Mouse (Mus musculus) limb, embryonic 12.5 days (tissue): Measurements from ENCODE around the gene Thrb. TPM values are rescaled to one million over a fixed set of nuclear protein-coding genes. Genes with fewer than 3 reads are reported as not detected.

ENCODE experiments used
- ATAC-seq: fragments of 200-750 bp; cut with Nextera tagmentation; 2 replicates; pipeline ENCODE4 v1.8.0; 2017; ENCODE audit warnings: low read depth, moderate TSS enrichment; ENCODE audit not compliant: insufficient number of reproducible peaks, insufficient read depth, low FRiP score, low TSS enrichment
- H3K27ac ChIP-seq: fragments of 300-500 bp; sonication (generic); 2 replicates; pipeline ENCODE4 v1.5.1; 2016; ENCODE audit warnings: mild to moderate bottlenecking, moderate library complexity
- H3K27me3 ChIP-seq: fragments of 300-500 bp; sonication (generic); 2 replicates; pipeline ENCODE4 v1.6.1; 2016; ENCODE audit warnings: mild to moderate bottlenecking, moderate library complexity
- H3K36me3 ChIP-seq: fragments of 300-500 bp; sonication (generic); 2 replicates; pipeline ENCODE4 v1.6.1; 2016; ENCODE audit warnings: mild to moderate bottlenecking, moderate library complexity
- H3K4me1 ChIP-seq: fragments of 300-500 bp; sonication (generic); replicated peaks from 2 replicates; pipeline ENCODE4 v1.6.1; 2016
- H3K4me2 ChIP-seq: fragments of 300-500 bp; sonication (generic); 2 replicates; pipeline ENCODE4 v1.6.1; 2016; ENCODE audit warnings: mild to moderate bottlenecking, moderate library complexity
- H3K4me3 ChIP-seq: fragments of 300-500 bp; sonication (generic); replicated peaks from 2 replicates; pipeline ENCODE4 v1.5.1; 2016; ENCODE audit warnings: mild to moderate bottlenecking
- H3K9ac ChIP-seq: fragments of 300-500 bp; sonication (generic); replicated peaks from 2 replicates; pipeline ENCODE4 v1.6.1; 2016; ENCODE audit warnings: mild to moderate bottlenecking, moderate library complexity
- H3K9me3 ChIP-seq: fragments of 300-500 bp; sonication (generic); 2 replicates; pipeline ENCODE4 v1.6.1; 2016; ENCODE audit warnings: mild to moderate bottlenecking, moderate library complexity
- WGBS: fragments of 180-500 bp; shearing (Covaris S2); methylation state at CpG from one replicate; pipeline ENCODE4 v1.1.7; 2016; 5-methylcytosine and 5-hydroxymethylcytosine counted together
- polyA plus RNA-seq: library from polyadenylated mRNA; unstranded; fragments of >200 nt; fragmentation: Nextera tagmentation; extraction: Ambion mirVana; gene quantifications from 2 replicates; pipeline ENCODE4 v1.2.1, GENCODE M21; 2016

Thrb gene
- 0.48 and 0.74 TPM in 2 replicates for polyA plus RNA-seq

- 2% methylated on average over 22 of the region's 23 CpGs for WGBS
- H3K9me3 ChIP-seq: no peaks in the 10 kb centered on the region
- peak within 1 kb of the TSS; percentile 66 for H3K4me3 ChIP-seq
- H3K27me3 ChIP-seq: peaks cover 34% of the 10 kb centered on the region
- peak within 1 kb of the TSS; percentile 99 for H3K4me2 ChIP-seq
- no peak within 1 kb of the TSS for H3K27ac ChIP-seq
- no peaks in the 10 kb centered on the region for H3K36me3 ChIP-seq
- H3K9ac ChIP-seq: peak within 1 kb of the TSS; percentile 57
- ATAC-seq: 0 out of 2 replicates have a peak, but pooled peaks have one; percentile 3
- peaks cover 17% of the 10 kb centered on the region for H3K4me1 ChIP-seq
These were observed at the start of gene Thrb for GRCm38 (mm10) chr14:17659686-17660328. TSS of gene Thrb (plus strand) at chr14:17660261.

DNA sequence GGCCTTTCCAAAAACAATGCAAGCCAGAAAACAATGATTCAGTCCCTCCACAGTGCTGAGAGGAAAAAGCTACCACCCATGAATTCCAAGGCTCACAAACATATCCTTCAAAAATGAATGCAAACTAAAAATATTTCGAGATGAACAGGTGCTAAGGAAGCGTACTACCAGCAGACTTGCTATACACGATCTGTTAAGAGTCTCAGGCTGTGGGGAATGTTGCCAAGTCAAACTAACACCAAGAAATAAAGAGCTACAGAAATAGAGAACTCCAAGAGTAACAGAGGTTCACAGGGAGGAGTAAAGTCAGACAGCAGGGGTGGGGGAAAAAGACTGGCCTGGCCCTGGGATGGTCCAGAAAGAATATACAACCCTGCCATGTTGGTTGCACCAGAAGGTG, 38.4 kb upstream of the Thrb start:
- WGBS: 81% methylated on average over 3 of the region's 3 CpGs
- Histone ChIP-seq H3K36me3 (no peaks in the 10 kb centered on the region), H3K4me1 (no peaks in the 10 kb centered on the region), H3K4me3 (no peak overlapping the region), H3K27ac (no peak overlapping the region), H3K27me3 (no peaks in the 10 kb centered on the region), H3K9ac (no peak overlapping the region), H3K9me3 (no peaks in the 10 kb centered on the region), H3K4me2 (no peak overlapping the region)
- no peak for ATAC-seq

GRCm38 (mm10) chr14:17623936-17624335, 36.1 kb upstream of the Thrb start:
- Histone ChIP-seq H3K27me3 (no peaks in the 10 kb centered on the region), H3K9me3 (no peaks in the 10 kb centered on the region), H3K9ac (no peak overlapping the region), H3K27ac (no peak overlapping the region), H3K4me1 (no peaks in the 10 kb centered on the region), H3K4me3 (no peak overlapping the region), H3K4me2 (no peak overlapping the region), H3K36me3 (no peaks in the 10 kb centered on the region)
- WGBS: 83% methylated on average over 2 of the region's 2 CpGs
- ATAC-seq: no peak

GRCm38 (mm10) chr14:17629215-17629614, 30.8 kb upstream of the Thrb start:
- Histone ChIP-seq H3K9me3 (no peaks in the 10 kb centered on the region), H3K27me3 (no peaks in the 10 kb centered on the region), H3K27ac (no peak overlapping the region), H3K9ac (no peak overlapping the region), H3K4me1 (0 out of 2 replicates have a peak, but pooled peaks cover 5% of the 10 kb centered on the region), H3K4me2 (no peak overlapping the region), H3K4me3 (no peak overlapping the region), H3K36me3 (no peaks in the 10 kb centered on the region)
- no peak for ATAC-seq
- WGBS: 24% methylated on average over 5 of the region's 5 CpGs

DNA sequence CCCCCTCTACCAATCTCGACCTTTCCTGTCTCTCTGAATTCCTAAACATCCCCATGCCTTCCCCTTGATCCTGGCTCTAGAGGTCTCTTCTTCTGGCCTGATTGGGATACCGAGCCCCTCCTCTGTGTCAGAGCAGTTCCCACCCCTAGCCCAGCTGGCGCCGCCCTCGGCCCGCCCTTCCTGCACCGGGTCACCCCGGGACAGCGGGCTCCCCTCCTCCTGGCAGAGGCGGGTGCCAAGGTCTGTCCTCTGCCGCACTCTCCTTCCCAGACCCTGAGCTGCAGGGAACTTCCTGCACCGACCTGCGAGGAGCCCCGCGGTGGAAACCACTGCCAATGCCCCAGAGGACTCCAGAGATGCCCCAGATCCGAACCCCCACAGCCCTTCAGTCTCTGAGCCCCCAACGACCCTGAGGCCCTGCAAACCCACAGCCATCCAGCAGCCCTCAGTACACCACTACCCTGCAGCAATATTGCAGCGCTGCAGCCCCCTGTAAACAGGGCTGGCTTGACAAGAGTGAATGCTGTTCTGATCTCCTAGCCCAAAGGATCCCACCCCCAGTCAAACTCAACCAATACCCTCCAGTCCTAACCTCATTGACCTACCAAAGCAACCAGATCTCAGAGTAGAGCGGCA, 27.1 kb upstream of the Thrb start:
- no peak overlapping the region for H3K27ac ChIP-seq
- peak overlapping the region; percentile 19 for H3K4me3 ChIP-seq
- peak overlapping the region; percentile 52 for H3K4me2 ChIP-seq
- no peaks in the 10 kb centered on the region for H3K27me3 ChIP-seq
- peak; percentile 28; the same call in 1 of the 2 replicates for ATAC-seq
- 0 out of 2 replicates have a peak, but pooled peaks cover 5% of the 10 kb centered on the region for H3K4me1 ChIP-seq
- no peaks in the 10 kb centered on the region for H3K9me3 ChIP-seq
- H3K36me3 ChIP-seq: no peaks in the 10 kb centered on the region
- H3K9ac ChIP-seq: peak overlapping the region; percentile 31; the same call in 1 of the 2 replicates
- 8% methylated on average over 19 of the region's 19 CpGs for WGBS

GRCm38 (mm10) chr14:17636971-17637370, 23.1 kb upstream of the Thrb start:
- H3K27ac ChIP-seq: no peak overlapping the region
- H3K36me3 ChIP-seq: no peaks in the 10 kb centered on the region
- WGBS: 67% methylated on average over 3 of the region's 3 CpGs
- H3K4me2 ChIP-seq: no peak overlapping the region
- ATAC-seq: no peak
- no peak overlapping the region for H3K4me3 ChIP-seq
- 0 out of 2 replicates have a peak, but pooled peaks cover 5% of the 10 kb centered on the region for H3K4me1 ChIP-seq
- H3K27me3 ChIP-seq: no peaks in the 10 kb centered on the region
- H3K9ac ChIP-seq: no peak overlapping the region
- no peaks in the 10 kb centered on the region for H3K9me3 ChIP-seq

DNA sequence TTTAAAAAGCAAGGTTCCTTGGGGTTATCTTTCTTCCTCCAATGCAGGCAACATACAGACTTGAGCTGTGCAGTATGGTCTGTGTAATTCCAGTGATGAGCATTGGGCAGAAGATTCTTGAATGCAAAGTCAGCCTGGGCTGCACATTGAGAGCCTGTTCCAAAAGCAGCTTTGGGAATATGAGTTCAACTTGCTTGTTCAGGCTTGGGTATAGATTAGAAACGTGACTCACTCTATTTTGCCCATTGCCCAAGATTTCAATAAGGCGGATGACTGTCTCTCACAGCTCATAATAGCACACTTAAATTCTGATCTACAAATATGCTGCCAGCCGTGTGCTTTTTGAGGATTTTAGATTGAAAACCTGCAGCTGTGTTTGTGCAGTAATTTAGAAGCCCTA, 18.3 kb upstream of the Thrb start:
- no peaks in the 10 kb centered on the region for H3K4me1 ChIP-seq
- H3K27ac ChIP-seq: no peak overlapping the region
- H3K9ac ChIP-seq: no peak overlapping the region
- H3K4me3 ChIP-seq: no peak overlapping the region
- WGBS: 77% methylated on average over 3 of the region's 3 CpGs
- H3K4me2 ChIP-seq: no peak overlapping the region
- H3K27me3 ChIP-seq: no peaks in the 10 kb centered on the region
- H3K9me3 ChIP-seq: no peaks in the 10 kb centered on the region
- no peak for ATAC-seq
- no peaks in the 10 kb centered on the region for H3K36me3 ChIP-seq

GRCm38 (mm10) chr14:17655084-17655483, 5.0 kb upstream of the Thrb start:
- Histone ChIP-seq H3K9ac (no peak overlapping the region), H3K27me3 (peaks cover 6% of the 10 kb centered on the region), H3K27ac (no peak overlapping the region), H3K4me3 (no peak overlapping the region), H3K4me2 (no peak overlapping the region), H3K4me1 (peaks cover 6% of the 10 kb centered on the region), H3K36me3 (no peaks in the 10 kb centered on the region), H3K9me3 (no peaks in the 10 kb centered on the region)
- 91% methylated on average over 5 of the region's 5 CpGs for WGBS
- ATAC-seq: no peak

DNA sequence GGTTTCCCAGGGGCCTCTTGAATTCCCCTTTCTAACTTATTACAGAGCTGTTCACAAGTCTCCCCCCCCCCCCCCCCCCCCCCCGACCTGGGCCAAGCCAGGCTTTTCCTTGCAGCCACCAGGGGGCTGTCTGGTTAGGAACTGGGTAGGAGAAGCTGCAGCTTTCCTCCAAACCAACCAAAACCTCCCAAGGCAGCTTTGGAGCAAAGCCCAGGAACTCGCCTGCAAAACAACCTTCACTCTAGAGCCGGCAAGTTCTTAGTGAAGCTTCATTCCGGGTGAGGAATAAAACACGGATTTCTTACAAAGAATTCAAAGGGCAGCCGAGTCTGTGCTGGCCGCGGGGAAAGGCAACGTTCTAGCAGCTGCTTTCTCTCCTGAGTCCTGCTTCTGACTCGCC, 1.0 kb upstream of the Thrb start:
- ATAC-seq: peak; percentile 46
- peaks cover 17% of the 10 kb centered on the region for H3K4me1 ChIP-seq
- H3K4me3 ChIP-seq: peak overlapping the region; percentile 66
- H3K27me3 ChIP-seq: peaks cover 34% of the 10 kb centered on the region
- H3K27ac ChIP-seq: no peak overlapping the region
- H3K36me3 ChIP-seq: no peaks in the 10 kb centered on the region
- H3K9ac ChIP-seq: no peak overlapping the region; the same call in 1 of the 2 replicates
- H3K4me2 ChIP-seq: peak overlapping the region; percentile 99
- H3K9me3 ChIP-seq: no peaks in the 10 kb centered on the region
- WGBS: 0% methylated on average over 9 of the region's 10 CpGs

- H3K27me3 ChIP-seq: peaks cover 34% of the 10 kb centered on the region
- H3K36me3 ChIP-seq: no peaks in the 10 kb centered on the region
- H3K4me2 ChIP-seq: peak overlapping the region; percentile 99
- peak overlapping the region; percentile 66 for H3K4me3 ChIP-seq
- no peak overlapping the region for H3K27ac ChIP-seq
- ATAC-seq: peak; percentile 88
- no peaks in the 10 kb centered on the region for H3K9me3 ChIP-seq
- peaks cover 17% of the 10 kb centered on the region for H3K4me1 ChIP-seq
- WGBS: under 1% methylated on average over 73 of the region's 82 CpGs
- peak overlapping the region; percentile 57 for H3K9ac ChIP-seq
These were observed 453 bp downstream of the Thrb start for GRCm38 (mm10) chr14:17660329-17661099.

DNA sequence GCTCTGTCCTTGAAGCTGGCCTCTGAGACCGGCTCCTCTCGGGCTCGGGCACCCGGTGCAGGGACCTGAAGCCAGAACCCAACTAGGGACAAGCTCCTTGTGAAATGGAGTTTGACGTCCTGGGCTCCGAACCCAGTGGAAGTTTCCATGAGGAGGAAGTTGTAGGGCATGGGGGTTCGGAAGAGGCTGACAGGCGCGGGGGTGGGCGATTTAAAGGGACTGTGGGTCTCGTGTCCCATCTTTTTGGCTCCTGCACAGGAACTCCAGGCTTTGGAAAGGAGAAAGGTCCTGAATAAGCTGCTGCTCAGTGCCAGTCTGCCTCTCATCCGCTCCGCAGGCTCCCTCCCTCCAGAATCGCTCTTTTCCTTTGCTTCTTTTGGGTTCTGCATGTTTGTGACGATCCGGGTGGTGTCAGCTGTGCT, 1.1 kb downstream of the Thrb start:
- Histone ChIP-seq H3K27me3 (peaks cover 34% of the 10 kb centered on the region), H3K9ac (peak overlapping the region; percentile 57), H3K4me1 (peaks cover 17% of the 10 kb centered on the region), H3K4me3 (peak overlapping the region; percentile 66), H3K4me2 (peak overlapping the region; percentile 99), H3K9me3 (no peaks in the 10 kb centered on the region), H3K27ac (no peak overlapping the region), H3K36me3 (no peaks in the 10 kb centered on the region)
- under 1% methylated on average over 16 of the region's 16 CpGs for WGBS
- no peak; the same call in 1 of the 2 replicates for ATAC-seq
